Comparison of ENCODE assay signal across 9 mouse cellular contexts in the genomic region with DNA sequence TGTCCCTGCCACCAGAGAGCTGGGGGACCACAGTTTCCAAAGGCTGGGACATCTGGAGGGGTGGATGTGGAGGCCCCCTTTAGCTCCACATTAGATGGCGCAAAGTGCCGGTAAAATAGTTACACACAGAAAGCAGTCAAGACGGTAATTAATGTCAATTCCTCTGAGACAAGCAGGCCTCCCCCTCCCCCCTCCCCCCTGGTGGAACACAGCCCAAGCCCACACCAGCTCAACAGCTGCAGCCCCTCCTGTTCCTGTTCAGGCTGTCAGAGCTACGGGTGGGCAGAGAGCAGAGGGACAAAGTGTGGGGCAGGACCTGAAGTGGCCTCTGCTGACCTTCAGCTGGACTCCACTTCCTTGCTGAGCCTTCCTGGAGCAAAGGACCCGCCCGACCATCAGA. TPM values are rescaled to one million over a fixed set of nuclear protein-coding genes. Genes with fewer than 3 reads are reported as not detected.
DNase-seq lines count a peak whose midpoint lies in the region; ATAC-seq and TF ChIP-seq lines count a peak whose summit lies in the region.
"Had no signal": no experiment of that assay in that cellular context is flagged by ENCODE, and none has a peak within 500 bp of the region (broad histone marks: within the 10 kb centered on the region; RNA-seq: fewer than 3 reads in every experiment).

No protein-coding gene starts in this region.

- H3K9ac ChIP-seq in embryonic facial prominence, embryonic 11.5 days (replicated peaks; ENCODE audit: low read length), result no peak overlapping the region
- H3K9ac ChIP-seq in hindbrain, embryonic 14.5 days, result no peak overlapping the region

- DNase-seq in adrenal gland, postnatal 14 days, result peak; percentile 35
- DNase-seq in embryonic facial prominence, embryonic 11.5 days (ENCODE audit: low spot score), result peak; percentile 29
- peak; percentile 34 for DNase-seq in hindbrain, embryonic 14.5 days (ENCODE audit: low spot score)
- DNase-seq in lung, postnatal 25 days (ENCODE audit: low spot score), result peak; percentile 26
- no peak for DNase-seq in right cerebral cortex, postnatal 14 days
- no peak for DNase-seq in cerebellum, adult 2 months
- no peak for DNase-seq in thymus, postnatal 4 days
- DNase-seq in left cerebral cortex, adult 9 months (ENCODE audit: low spot score in 2 of 2), result no peak

- H3K27ac ChIP-seq in embryonic facial prominence, embryonic 11.5 days (replicated peaks; ENCODE audit: low read depth, low read length), result no peak overlapping the region
- no peak overlapping the region for H3K27ac ChIP-seq in hindbrain, embryonic 14.5 days
- no peak overlapping the region for H3K27ac ChIP-seq in cerebellum, adult 2 months (ENCODE audit: insufficient read depth, low read length)

- no peaks in the 10 kb centered on the region for H3K36me3 ChIP-seq in embryonic facial prominence, embryonic 11.5 days (replicated peaks; ENCODE audit: control insufficient read depth, insufficient read depth, low read depth, low read length)
- no peaks in the 10 kb centered on the region for H3K36me3 ChIP-seq in hindbrain, embryonic 14.5 days (replicated peaks; ENCODE audit: control insufficient read depth, insufficient read depth)

- no peak for ATAC-seq in embryonic facial prominence, embryonic 11.5 days (replicated peaks; ENCODE audit: insufficient number of reproducible peaks, low FRiP score, low TSS enrichment, low read depth)
- no peak for ATAC-seq in hindbrain, embryonic 14.5 days (ENCODE audit: low FRiP score)
- ATAC-seq: Patski had no signal

- H3K4me3 ChIP-seq in embryonic facial prominence, embryonic 11.5 days (ENCODE audit: low read depth, low read length), result no peak overlapping the region
- H3K4me3 ChIP-seq in hindbrain, embryonic 14.5 days (replicated peaks; ENCODE audit: low read length), result no peak overlapping the region
- H3K4me3 ChIP-seq in cerebellum, adult 2 months (replicated peaks; ENCODE audit: insufficient read depth, low read depth, low read length), result no peak overlapping the region

- no peak overlapping the region for H3K4me2 ChIP-seq in embryonic facial prominence, embryonic 11.5 days (ENCODE audit: low read depth, low read length)
- no peak overlapping the region for H3K4me2 ChIP-seq in hindbrain, embryonic 14.5 days (replicated peaks)

- H3K4me1 ChIP-seq in embryonic facial prominence, embryonic 11.5 days (ENCODE audit: control insufficient read depth, insufficient read depth, low read length), result peaks cover 3% of the 10 kb centered on the region; the same call in 1 of the 2 replicates
- H3K4me1 ChIP-seq in hindbrain, embryonic 14.5 days (replicated peaks; ENCODE audit: control insufficient read depth, insufficient read depth, low read length), result peaks cover 16% of the 10 kb centered on the region
- peaks cover 3% of the 10 kb centered on the region; the same call in 1 of the 2 replicates for H3K4me1 ChIP-seq in cerebellum, adult 2 months (ENCODE audit: control insufficient read depth, insufficient read depth, low read length)

- H3K9me3 ChIP-seq in embryonic facial prominence, embryonic 11.5 days (replicated peaks; ENCODE audit: control insufficient read depth, low read length), result no peaks in the 10 kb centered on the region
- no peaks in the 10 kb centered on the region for H3K9me3 ChIP-seq in hindbrain, embryonic 14.5 days (ENCODE audit: control insufficient read depth, low read length)

- TF ChIP-seq CTCF in cerebellum, adult 2 months (IDR thresholded peaks at IDR 0.05; ENCODE audit: borderline replicate concordance, insufficient read depth, low read depth, low read length), result no peak

- no peaks in the 10 kb centered on the region for H3K27me3 ChIP-seq in embryonic facial prominence, embryonic 11.5 days (ENCODE audit: control insufficient read depth, insufficient read depth, low read length)
- H3K27me3 ChIP-seq in hindbrain, embryonic 14.5 days (ENCODE audit: control insufficient read depth, insufficient read depth, low read length), result no peaks in the 10 kb centered on the region
- H3K27me3 ChIP-seq in cerebellum, adult 2 months (ENCODE audit: control insufficient read depth, insufficient read depth, low read length), result no peaks in the 10 kb centered on the region
- H3K27me3 ChIP-seq: Patski had no signal

- no peak for TF ChIP-seq POLR2A in cerebellum, adult 2 months (IDR thresholded peaks at IDR 0.05; ENCODE audit: borderline replicate concordance, insufficient read depth, low read length)

- WGBS in embryonic facial prominence, embryonic 11.5 days, result 11% methylated on average over 6 of the region's 6 CpGs
- 5% methylated on average over 6 of the region's 6 CpGs for WGBS in hindbrain, embryonic 14.5 days
- WGBS in cerebellum, adult 2 months, result 48% methylated on average over 6 of the region's 6 CpGs

RNA-seq across cellular contexts. Expression of gene Pcbp3, which starts 2.7 kb away (rescaled TPM):
- total RNA-seq in adrenal gland, postnatal 14 days (2021), result 32.3 and 33.7 TPM in 2 replicates
- 23.8 and 27.8 TPM in 2 replicates for polyA plus RNA-seq in embryonic facial prominence, embryonic 11.5 days (2014; fragmentation: Nextera tagmentation; extraction: Ambion mirVana)
- polyA plus RNA-seq in hindbrain, embryonic 14.5 days (2014; fragmentation: Nextera tagmentation; extraction: Ambion mirVana), result 45.2 and 45.3 TPM in 2 replicates
- 72.3 and 79.5 TPM in 2 replicates for polyA plus RNA-seq in cerebellum, adult 2 months (2012; rRNA removed)

Comparison
In these comparisons a context has a peak if more than half of its experiments do, and no peak if none do; other contexts are left out.
1. DNase-seq: peak in adrenal gland, postnatal 14 days (single experiment), embryonic facial prominence, embryonic 11.5 days (single experiment), hindbrain, embryonic 14.5 days (single experiment) and lung, postnatal 25 days (single experiment); none in right cerebral cortex, postnatal 14 days (single experiment), cerebellum, adult 2 months (0 of 2), thymus, postnatal 4 days (single experiment) and left cerebral cortex, adult 9 months (0 of 2).